Mouse (Mus musculus): ENCODE data around the gene Rad9a. TPM values are rescaled to one million over a fixed set of nuclear protein-coding genes. Genes with fewer than 3 reads are reported as not detected.

Gene Rad9a
- total and polyA plus RNA-seq, 2 experiments from 2014 or later = 9.5 to 12.3 TPM

DNA sequence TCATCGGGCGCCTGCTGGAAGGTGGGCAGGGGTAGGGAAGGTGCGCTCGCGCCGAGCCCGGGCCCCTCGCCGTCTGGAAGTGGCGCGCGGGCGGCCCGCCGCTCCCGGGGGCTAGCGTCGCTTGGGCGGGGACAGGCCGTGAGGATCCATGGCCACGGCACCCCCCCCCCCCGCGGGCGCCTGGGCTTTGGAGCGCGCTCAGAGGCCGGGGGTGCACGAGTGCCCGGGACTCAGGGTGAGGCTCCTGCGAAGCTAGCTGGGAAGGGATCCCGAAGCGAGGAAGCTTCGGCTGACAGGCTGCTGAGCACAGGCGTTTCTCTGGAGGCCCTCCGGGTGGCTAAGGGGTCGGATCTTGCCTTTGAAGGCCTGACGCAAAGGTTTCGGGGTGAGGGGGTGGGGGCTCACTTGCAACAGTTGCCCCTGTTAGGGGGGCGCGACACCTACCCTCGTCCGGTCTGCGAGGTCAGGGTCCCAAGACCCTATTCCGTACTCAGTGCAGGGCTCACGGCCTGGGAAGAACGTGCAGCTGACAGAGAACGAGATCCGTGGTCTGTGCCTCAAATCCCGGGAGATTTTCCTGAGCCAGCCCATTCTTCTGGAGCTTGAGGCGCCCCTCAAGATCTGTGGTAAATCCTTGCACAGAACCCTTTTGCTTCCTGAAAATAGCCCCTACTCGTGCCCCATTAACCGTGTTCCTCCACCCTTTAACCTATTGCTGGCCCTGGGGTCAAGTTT, 9.0 kb downstream of the Rad9a start:
- Histone ChIP-seq H3K4me3 (ENCODE audit: low read depth, low read length) (peak overlapping the region; percentile 91), H3K9ac (replicated peaks; ENCODE audit: low read depth, low read length) (peak overlapping the region; percentile 92), H3K4me2 (ENCODE audit: low read depth, low read length) (peak overlapping the region; percentile 86), H3K27ac (ENCODE audit: low read depth) (peak overlapping the region; percentile 93), H3K36me3 (replicated peaks; ENCODE audit: control insufficient read depth, insufficient read depth, low read length) (peaks cover 44% of the 10 kb centered on the region), H3K4me1 (ENCODE audit: control insufficient read depth, insufficient read depth) (peaks cover 20% of the 10 kb centered on the region), H3K27me3 (ENCODE audit: control insufficient read depth, insufficient read depth, low read length) (no peaks in the 10 kb centered on the region), H3K9me3 (replicated peaks; ENCODE audit: control insufficient read depth, low read length) (no peaks in the 10 kb centered on the region)
- no peak for DNase-seq (ENCODE audit: low spot score)
- WGBS = under 1% methylated on average over 37 of the region's 52 CpGs
- TF ChIP-seq EP300 (IDR thresholded peaks at IDR 0.05; ENCODE audit: low read depth) = no peak
- no peak for TF ChIP-seq CTCF (IDR thresholded peaks at IDR 0.05; ENCODE audit: low read depth)
- ATAC-seq (ENCODE audit: insufficient read depth, low read depth) = peak; percentile 45

DNA sequence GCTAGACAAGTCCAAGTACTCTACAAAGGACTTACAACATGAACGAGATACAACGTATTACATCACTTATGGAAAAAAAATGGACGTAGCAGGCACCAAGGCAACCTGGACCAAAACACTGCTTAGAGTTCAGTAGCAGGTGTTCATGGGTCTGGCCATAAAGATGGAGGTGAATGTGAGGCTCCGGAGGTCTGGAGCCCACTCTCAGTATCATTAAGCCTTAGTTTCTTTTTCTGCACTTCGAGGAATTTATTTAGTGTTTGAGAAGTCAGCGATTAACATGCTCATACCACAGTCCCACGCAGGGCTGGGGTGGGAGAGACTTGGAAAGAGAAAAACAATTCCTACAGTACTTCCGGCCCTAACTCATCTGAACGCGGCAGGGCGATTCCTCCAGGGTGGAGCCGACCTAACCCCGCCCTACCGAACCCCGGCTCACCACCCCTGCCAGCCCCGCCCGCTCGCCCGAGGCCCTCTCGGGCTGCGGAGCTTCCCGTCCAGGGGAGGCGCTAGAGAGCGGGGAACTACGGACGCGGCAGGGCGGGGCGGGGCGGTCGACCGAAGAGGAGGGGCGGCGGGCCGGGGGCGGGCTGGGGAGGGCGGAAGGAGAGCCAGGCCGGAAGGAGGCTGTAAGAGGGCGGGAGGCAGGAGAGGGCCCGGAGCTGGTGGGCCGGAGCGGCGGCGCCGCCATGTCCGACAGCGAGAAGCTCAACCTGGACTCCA, 9.8 kb downstream of the Rad9a start, which contains the start of gene Ppp1ca:
Gene Ppp1ca, plus strand, starts transcription at position 538 of the 723 bp plus-strand sequence.
- DNase-seq (ENCODE audit: low spot score) (peak; percentile 93), ATAC-seq (ENCODE audit: insufficient read depth, low read depth) (peak; percentile 90)
- TF ChIP-seq CTCF (IDR thresholded peaks at IDR 0.05; ENCODE audit: low read depth) (peak; percentile 88), EP300 (IDR thresholded peaks at IDR 0.05; ENCODE audit: low read depth) (peak; percentile 44; the same call in 1 of the 2 replicates)
- peaks cover 36% of the 10 kb centered on the region for H3K36me3 ChIP-seq (replicated peaks; ENCODE audit: control insufficient read depth, insufficient read depth, low read length)
- H3K4me2 ChIP-seq (ENCODE audit: low read depth, low read length) = peak within 1 kb of the TSS; percentile 86
- peak within 1 kb of the TSS; percentile 91 for H3K4me3 ChIP-seq (ENCODE audit: low read depth, low read length)
- 4% methylated on average over 38 of the region's 47 CpGs for WGBS
- H3K4me1 ChIP-seq (ENCODE audit: control insufficient read depth, insufficient read depth) = peaks cover 27% of the 10 kb centered on the region
- peak within 1 kb of the TSS; percentile 92 for H3K9ac ChIP-seq (replicated peaks; ENCODE audit: low read depth, low read length)
- no peaks in the 10 kb centered on the region for H3K27me3 ChIP-seq (ENCODE audit: control insufficient read depth, insufficient read depth, low read length)
- no peaks in the 10 kb centered on the region for H3K9me3 ChIP-seq (replicated peaks; ENCODE audit: control insufficient read depth, low read length)
- peak within 1 kb of the TSS; percentile 93 for H3K27ac ChIP-seq (ENCODE audit: low read depth)

DNA sequence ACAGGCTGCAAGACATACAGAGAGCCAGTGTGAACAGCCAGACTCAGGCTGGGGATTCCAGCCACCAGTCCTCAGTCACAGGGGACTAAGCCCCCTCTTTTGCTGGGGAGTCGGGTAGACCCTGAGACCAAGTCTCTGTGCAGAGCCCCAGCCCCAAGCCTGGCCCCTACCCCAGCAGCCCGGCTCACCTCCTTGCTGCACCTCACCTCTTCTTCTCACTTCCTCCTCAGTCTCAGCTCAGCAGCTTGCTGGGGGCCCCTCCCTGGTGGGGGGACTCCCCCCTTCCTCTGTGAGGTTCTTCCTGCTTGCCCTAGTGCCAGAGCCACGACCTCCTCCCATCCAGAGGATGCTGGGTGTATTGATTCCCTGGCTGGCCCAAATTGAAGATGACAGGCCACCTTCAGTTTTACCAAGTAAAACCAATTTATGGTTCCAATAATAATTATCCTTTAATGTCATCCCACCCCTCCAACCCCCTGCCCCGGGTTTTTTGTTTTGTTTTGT, 10.6 kb downstream of the Rad9a start, which contains the start of gene Tbc1d10c:
Gene Tbc1d10c, minus strand, starts transcription at position 454 of the 504 bp plus-strand sequence.
- Histone ChIP-seq H3K27me3 (ENCODE audit: control insufficient read depth, insufficient read depth, low read length) (no peaks in the 10 kb centered on the region), H3K27ac (ENCODE audit: low read depth) (peak within 1 kb of the TSS; percentile 93), H3K36me3 (replicated peaks; ENCODE audit: control insufficient read depth, insufficient read depth, low read length) (peaks cover 28% of the 10 kb centered on the region), H3K4me3 (ENCODE audit: low read depth, low read length) (peak within 1 kb of the TSS; percentile 91), H3K4me1 (ENCODE audit: control insufficient read depth, insufficient read depth) (peaks cover 34% of the 10 kb centered on the region), H3K9me3 (replicated peaks; ENCODE audit: control insufficient read depth, low read length) (no peaks in the 10 kb centered on the region), H3K4me2 (ENCODE audit: low read depth, low read length) (peak within 1 kb of the TSS; percentile 86), H3K9ac (replicated peaks; ENCODE audit: low read depth, low read length) (peak within 1 kb of the TSS; percentile 92)
- DNase-seq (ENCODE audit: low spot score) (no peak), ATAC-seq (ENCODE audit: insufficient read depth, low read depth) (no peak)
- WGBS = 65% methylated on average over 4 of the region's 4 CpGs
- TF ChIP-seq EP300 (IDR thresholded peaks at IDR 0.05; ENCODE audit: low read depth) = no peak
- no peak for TF ChIP-seq CTCF (IDR thresholded peaks at IDR 0.05; ENCODE audit: low read depth)

DNA sequence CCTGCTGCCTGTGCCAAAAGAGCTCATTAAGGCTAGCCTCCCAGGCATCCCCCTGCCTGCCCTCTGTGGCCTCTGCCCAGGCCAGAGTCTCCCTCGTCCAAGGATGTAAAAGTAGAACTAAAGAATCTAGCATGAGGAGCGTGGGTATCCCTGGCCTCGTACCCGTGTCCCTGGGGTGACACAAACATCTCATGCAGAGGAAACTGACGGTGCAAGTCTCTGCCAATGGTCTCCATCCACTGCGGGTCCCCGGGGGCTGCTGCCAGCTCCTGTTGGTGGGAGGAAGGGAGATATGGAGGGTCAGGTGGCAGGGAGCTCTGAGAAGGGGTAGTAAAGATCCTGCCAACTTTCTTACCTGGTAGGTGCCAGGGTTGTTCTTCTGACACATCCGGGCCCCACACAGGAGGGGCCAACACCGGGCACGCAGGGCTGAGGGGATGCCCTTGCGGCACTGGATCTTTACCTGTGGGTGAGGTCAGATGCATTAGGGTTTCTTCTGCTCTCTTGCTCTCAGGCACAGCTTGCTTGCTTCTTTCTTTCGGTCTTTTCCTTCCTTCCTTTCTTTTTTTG, 12.3 kb downstream of the Rad9a start:
- WGBS = 79% methylated on average over 12 of the region's 12 CpGs
- TF ChIP-seq EP300 (IDR thresholded peaks at IDR 0.05; ENCODE audit: low read depth) = no peak
- TF ChIP-seq CTCF (IDR thresholded peaks at IDR 0.05; ENCODE audit: low read depth) = no peak
- Histone ChIP-seq H3K27ac (ENCODE audit: low read depth) (no peak overlapping the region), H3K27me3 (ENCODE audit: control insufficient read depth, insufficient read depth, low read length) (no peaks in the 10 kb centered on the region), H3K36me3 (replicated peaks; ENCODE audit: control insufficient read depth, insufficient read depth, low read length) (peaks cover 11% of the 10 kb centered on the region), H3K4me1 (ENCODE audit: control insufficient read depth, insufficient read depth) (peaks cover 46% of the 10 kb centered on the region), H3K9ac (replicated peaks; ENCODE audit: low read depth, low read length) (no peak overlapping the region), H3K4me2 (ENCODE audit: low read depth, low read length) (peak overlapping the region; percentile 13; the same call in 1 of the 2 replicates), H3K9me3 (replicated peaks; ENCODE audit: control insufficient read depth, low read length) (no peaks in the 10 kb centered on the region), H3K4me3 (ENCODE audit: low read depth, low read length) (no peak overlapping the region)
- DNase-seq (ENCODE audit: low spot score) (no peak), ATAC-seq (ENCODE audit: insufficient read depth, low read depth) (no peak)

DNA sequence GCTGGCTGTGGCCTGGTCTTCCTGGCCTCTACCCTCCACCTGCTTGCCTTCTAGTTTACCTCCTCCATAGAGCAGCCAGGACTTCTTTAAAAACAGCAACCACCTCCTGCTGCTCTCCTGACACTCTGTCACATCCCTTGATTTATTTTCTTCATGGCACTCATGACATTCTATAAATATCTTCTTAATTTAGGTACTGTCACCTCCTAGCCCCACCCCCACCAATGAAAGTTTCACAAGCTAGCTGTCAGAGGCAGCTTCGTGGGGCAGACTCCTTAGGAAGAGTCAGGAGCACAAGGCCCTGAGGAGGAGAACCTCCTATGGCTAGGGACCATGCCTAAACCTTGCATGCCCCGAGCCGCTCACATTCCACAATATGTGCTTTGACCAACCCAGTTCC, 14.2 kb downstream of the Rad9a start:
- WGBS = 56% methylated on average over 3 of the region's 3 CpGs
- Histone ChIP-seq H3K4me3 (ENCODE audit: low read depth, low read length) (no peak overlapping the region), H3K9me3 (replicated peaks; ENCODE audit: control insufficient read depth, low read length) (no peaks in the 10 kb centered on the region), H3K36me3 (replicated peaks; ENCODE audit: control insufficient read depth, insufficient read depth, low read length) (no peaks in the 10 kb centered on the region), H3K4me2 (ENCODE audit: low read depth, low read length) (peak overlapping the region; percentile 18; the same call in 1 of the 2 replicates), H3K4me1 (ENCODE audit: control insufficient read depth, insufficient read depth) (peaks cover 36% of the 10 kb centered on the region), H3K27ac (ENCODE audit: low read depth) (peak overlapping the region; percentile 56), H3K9ac (replicated peaks; ENCODE audit: low read depth, low read length) (no peak overlapping the region), H3K27me3 (ENCODE audit: control insufficient read depth, insufficient read depth, low read length) (no peaks in the 10 kb centered on the region)
- DNase-seq (ENCODE audit: low spot score) (no peak), ATAC-seq (ENCODE audit: insufficient read depth, low read depth) (no peak)
- TF ChIP-seq EP300 (IDR thresholded peaks at IDR 0.05; ENCODE audit: low read depth) = no peak
- TF ChIP-seq CTCF (IDR thresholded peaks at IDR 0.05; ENCODE audit: low read depth) = no peak
